Mouse (Mus musculus) heart, adult 2 months (tissue): ENCODE results near the gene Sept11.

Source experiments
- CTCF ChIP-seq: fragments of 200-600 bp; IDR thresholded peaks from 2 replicates; pipeline ENCODE4 v1.8.1; 2022; ENCODE audit warnings: antibody characterized with exemption, mild to moderate bottlenecking, moderate library complexity
- EP300 ChIP-seq: fragments of 200-500 bp; IDR thresholded peaks from 2 replicates; pipeline ENCODE4 v1.6.1; 2011; ENCODE audit warnings: low read depth, low read length, control low read depth; ENCODE audit not compliant: insufficient read depth
- POLR2A ChIP-seq: fragments of 200-500 bp; IDR thresholded peaks from 2 replicates; pipeline ENCODE4 v1.6.1; 2011; ENCODE audit warnings: mild to moderate bottlenecking, low read depth, low read length, control low read depth; ENCODE audit not compliant: insufficient read depth

- TF ChIP-seq CTCF = no peak
- no peak for TF ChIP-seq POLR2A
- no peak for TF ChIP-seq EP300
Measured at GRCm38 (mm10) chr5:93051951-93052350, 41.3 kb upstream of the Sept11 start.
